Mouse (Mus musculus): ENCODE measurements around the gene Pcnt. TPM values are rescaled to one million over a fixed set of nuclear protein-coding genes. Genes with fewer than 3 reads are reported as not detected.
A peak's percentile ranks its signal among the peaks of the same experiment; 100 is the strongest.

The Pcnt gene
- polyA plus RNA-seq, 1 experiment from 2014 or later = 13.6 TPM

- no peak for ATAC-seq (ENCODE audit: insufficient read depth, low FRiP score, low read depth)
- Histone ChIP-seq H3K9me3 (no peaks in the 10 kb centered on the region), H3K4me1 (no peaks in the 10 kb centered on the region), H3K9ac (no peak overlapping the region), H3K4me3 (replicated peaks) (no peak overlapping the region), H3K36me3 (peaks cover 36% of the 10 kb centered on the region), H3K27me3 (replicated peaks) (no peaks in the 10 kb centered on the region), H3K4me2 (no peak overlapping the region), H3K27ac (no peak overlapping the region)
- WGBS = 88% methylated on average over 9 of the region's 9 CpGs
These were observed 50.8 kb downstream of the Pcnt start for GRCm38 (mm10) chr10:76391786-76392185.

GRCm38 (mm10) chr10:76391166-76391565 is 51.4 kb downstream of the Pcnt start:
- no peak for ATAC-seq (ENCODE audit: insufficient read depth, low FRiP score, low read depth)
- Histone ChIP-seq H3K27ac (no peak overlapping the region), H3K27me3 (replicated peaks) (no peaks in the 10 kb centered on the region), H3K9me3 (no peaks in the 10 kb centered on the region), H3K4me3 (replicated peaks) (no peak overlapping the region), H3K9ac (no peak overlapping the region), H3K4me2 (no peak overlapping the region), H3K4me1 (no peaks in the 10 kb centered on the region), H3K36me3 (peaks cover 38% of the 10 kb centered on the region)
- 95% methylated on average over 9 of the region's 9 CpGs for WGBS

- Histone ChIP-seq H3K4me3 (replicated peaks) (no peak overlapping the region), H3K27me3 (replicated peaks) (no peaks in the 10 kb centered on the region), H3K9me3 (no peaks in the 10 kb centered on the region), H3K4me1 (no peaks in the 10 kb centered on the region), H3K4me2 (no peak overlapping the region), H3K36me3 (peaks cover 44% of the 10 kb centered on the region), H3K27ac (no peak overlapping the region), H3K9ac (no peak overlapping the region)
- WGBS = 95% methylated on average over 18 of the region's 18 CpGs
- ATAC-seq (ENCODE audit: insufficient read depth, low FRiP score, low read depth) = no peak
These were observed 67.6 kb downstream of the Pcnt start for GRCm38 (mm10) chr10:76374981-76375380.

GRCm38 (mm10) chr10:76371736-76372135 is 70.8 kb downstream of the Pcnt start:
- Histone ChIP-seq H3K36me3 (peaks cover 40% of the 10 kb centered on the region), H3K9me3 (no peaks in the 10 kb centered on the region), H3K4me2 (no peak overlapping the region), H3K4me1 (no peaks in the 10 kb centered on the region), H3K27ac (no peak overlapping the region), H3K4me3 (replicated peaks) (no peak overlapping the region), H3K9ac (no peak overlapping the region), H3K27me3 (replicated peaks) (no peaks in the 10 kb centered on the region)
- 85% methylated on average over 3 of the region's 3 CpGs for WGBS
- no peak for ATAC-seq (ENCODE audit: insufficient read depth, low FRiP score, low read depth)

GRCm38 (mm10) chr10:76368766-76369165 is 73.8 kb downstream of the Pcnt start:
- H3K4me2 ChIP-seq = no peak overlapping the region
- H3K9me3 ChIP-seq = no peaks in the 10 kb centered on the region
- H3K27me3 ChIP-seq (replicated peaks) = no peaks in the 10 kb centered on the region
- ATAC-seq (ENCODE audit: insufficient read depth, low FRiP score, low read depth) = no peak
- no peaks in the 10 kb centered on the region for H3K4me1 ChIP-seq
- H3K4me3 ChIP-seq (replicated peaks) = no peak overlapping the region
- H3K9ac ChIP-seq = no peak overlapping the region
- peaks cover 38% of the 10 kb centered on the region for H3K36me3 ChIP-seq
- H3K27ac ChIP-seq = no peak overlapping the region
- WGBS = 90% methylated on average over 13 of the region's 13 CpGs

- Histone ChIP-seq H3K4me1 (no peaks in the 10 kb centered on the region), H3K9me3 (no peaks in the 10 kb centered on the region), H3K27me3 (replicated peaks) (no peaks in the 10 kb centered on the region), H3K36me3 (peaks cover 18% of the 10 kb centered on the region), H3K4me3 (replicated peaks) (no peak overlapping the region), H3K27ac (no peak overlapping the region), H3K4me2 (no peak overlapping the region), H3K9ac (no peak overlapping the region)
- ATAC-seq (ENCODE audit: insufficient read depth, low FRiP score, low read depth) = no peak; the same call in 1 of the 2 replicates
- 75% methylated on average over 3 of the region's 3 CpGs for WGBS
These were observed 79.4 kb downstream of the Pcnt start for GRCm38 (mm10) chr10:76363233-76363632.

- H3K4me3 ChIP-seq (replicated peaks) = no peak overlapping the region
- ATAC-seq (ENCODE audit: insufficient read depth, low FRiP score, low read depth) = no peak
- no peak overlapping the region for H3K4me2 ChIP-seq
- no peaks in the 10 kb centered on the region for H3K27me3 ChIP-seq (replicated peaks)
- H3K4me1 ChIP-seq = no peaks in the 10 kb centered on the region
- H3K9ac ChIP-seq = no peak overlapping the region
- no peaks in the 10 kb centered on the region for H3K9me3 ChIP-seq
- H3K36me3 ChIP-seq = peaks cover 30% of the 10 kb centered on the region
- H3K27ac ChIP-seq = no peak overlapping the region
- WGBS = 68% methylated on average over 5 of the region's 5 CpGs
These were observed 84.1 kb downstream of the Pcnt start for GRCm38 (mm10) chr10:76358468-76358867.

GRCm38 (mm10) chr10:76357286-76357875 is 85.2 kb downstream of the Pcnt start:
- peaks cover 39% of the 10 kb centered on the region for H3K36me3 ChIP-seq
- WGBS = 89% methylated on average over 8 of the region's 8 CpGs

GRCm38 (mm10) chr10:76354974-76355373 is 87.6 kb downstream of the Pcnt start:
- Histone ChIP-seq H3K36me3 (peaks cover 47% of the 10 kb centered on the region), H3K9ac (no peak overlapping the region), H3K27ac (no peak overlapping the region), H3K4me3 (replicated peaks) (no peak overlapping the region), H3K4me2 (no peak overlapping the region), H3K4me1 (no peaks in the 10 kb centered on the region), H3K9me3 (no peaks in the 10 kb centered on the region), H3K27me3 (replicated peaks) (no peaks in the 10 kb centered on the region)
- WGBS = 84% methylated on average over 12 of the region's 12 CpGs
- ATAC-seq (ENCODE audit: insufficient read depth, low FRiP score, low read depth) = no peak

More at GRCm38 (mm10) chr10:76357286-76357875, 85.2 kb downstream of the Pcnt start:
- Histone ChIP-seq H3K27me3 (replicated peaks) (no peaks in the 10 kb centered on the region), H3K27ac (no peak overlapping the region), H3K4me2 (no peak overlapping the region), H3K9ac (no peak overlapping the region), H3K9me3 (no peaks in the 10 kb centered on the region), H3K4me3 (replicated peaks) (no peak overlapping the region), H3K4me1 (no peaks in the 10 kb centered on the region)
- ATAC-seq (ENCODE audit: insufficient read depth, low FRiP score, low read depth) = no peak

GRCm38 (mm10) chr10:76353986-76354385 is 88.6 kb downstream of the Pcnt start:
- Histone ChIP-seq H3K4me2 (no peak overlapping the region), H3K9ac (no peak overlapping the region), H3K9me3 (no peaks in the 10 kb centered on the region), H3K4me3 (replicated peaks) (no peak overlapping the region), H3K36me3 (peaks cover 51% of the 10 kb centered on the region), H3K27me3 (replicated peaks) (no peaks in the 10 kb centered on the region), H3K4me1 (no peaks in the 10 kb centered on the region), H3K27ac (no peak overlapping the region)
- WGBS = 96% methylated on average over 12 of the region's 12 CpGs
- no peak for ATAC-seq (ENCODE audit: insufficient read depth, low FRiP score, low read depth)

GRCm38 (mm10) chr10:76351953-76352352 is 90.6 kb downstream of the Pcnt start:
- no peaks in the 10 kb centered on the region for H3K27me3 ChIP-seq (replicated peaks)
- H3K27ac ChIP-seq = no peak overlapping the region
- no peaks in the 10 kb centered on the region for H3K4me1 ChIP-seq
- H3K4me2 ChIP-seq = no peak overlapping the region
- H3K36me3 ChIP-seq = peaks cover 48% of the 10 kb centered on the region
- WGBS = 75% methylated on average over 7 of the region's 7 CpGs
- H3K9me3 ChIP-seq = no peaks in the 10 kb centered on the region
- H3K4me3 ChIP-seq (replicated peaks) = no peak overlapping the region
- no peak overlapping the region for H3K9ac ChIP-seq
- no peak for ATAC-seq (ENCODE audit: insufficient read depth, low FRiP score, low read depth)

GRCm38 (mm10) chr10:76346589-76346988 is 96.0 kb downstream of the Pcnt start:
- Histone ChIP-seq H3K27me3 (replicated peaks) (no peaks in the 10 kb centered on the region), H3K9ac (no peak overlapping the region), H3K27ac (peak overlapping the region; percentile 64), H3K36me3 (peaks cover 12% of the 10 kb centered on the region), H3K9me3 (no peaks in the 10 kb centered on the region), H3K4me3 (replicated peaks) (peak overlapping the region; percentile 90; the same call in 1 of the 2 replicates), H3K4me1 (peaks cover 9% of the 10 kb centered on the region), H3K4me2 (peak overlapping the region; percentile 85; the same call in 1 of the 2 replicates)
- WGBS = 6% methylated on average over 4 of the region's 4 CpGs
- no peak for ATAC-seq (ENCODE audit: insufficient read depth, low FRiP score, low read depth)

- peak overlapping the region; percentile 64 for H3K27ac ChIP-seq
- H3K4me2 ChIP-seq = peak overlapping the region; percentile 85
- H3K4me3 ChIP-seq (replicated peaks) = peak overlapping the region; percentile 90
- H3K9me3 ChIP-seq = no peaks in the 10 kb centered on the region
- no peak for ATAC-seq (ENCODE audit: insufficient read depth, low FRiP score, low read depth)
- H3K36me3 ChIP-seq = peaks cover 10% of the 10 kb centered on the region; the same call in 1 of the 2 replicates
- H3K4me1 ChIP-seq = peaks cover 9% of the 10 kb centered on the region
- whole genome bisulfite sequencing = 6% methylated on average over 8 of the region's 8 CpGs
- no peaks in the 10 kb centered on the region for H3K27me3 ChIP-seq (replicated peaks)
- H3K9ac ChIP-seq = no peak overlapping the region
These were observed 96.5 kb downstream of the Pcnt start for GRCm38 (mm10) chr10:76346043-76346491.

Data from stomach, embryonic 15.5 days (tissue).